ENCODE assay signal across 8 mouse cellular contexts in genomic region chr16:37539240-37539610, GRCm38 (mm10). TPM values are rescaled to one million over a fixed set of nuclear protein-coding genes. Genes with fewer than 3 reads are reported as not detected.
DNase-seq lines count a peak whose midpoint lies in the region; ATAC-seq lines count a peak whose summit lies in the region.

No protein-coding gene starts in this region.

- peak overlapping the region; percentile 89 for H3K4me3 ChIP-seq in kidney, embryonic 14.5 days (ENCODE audit: low read length)
- H3K4me3 ChIP-seq in brown adipose tissue, adult 24 weeks (ENCODE audit: insufficient read depth, low read depth, low read length) = peak overlapping the region; percentile 79
- H3K4me3 ChIP-seq in hindbrain, embryonic 15.5 days = peak overlapping the region; percentile 74
- peak overlapping the region; percentile 83 for H3K4me3 ChIP-seq in midbrain, embryonic 13.5 days (replicated peaks)

- DNase-seq in kidney, adult 9 months = no peak
- DNase-seq in adrenal gland, adult 2 months = no peak
- DNase-seq in urinary bladder, postnatal 4 days (ENCODE audit: low spot score in 2 of 2) = no peak
- DNase-seq in embryo, embryonic 10 days (ENCODE audit: low spot score) = no peak

- H3K4me2 ChIP-seq in kidney, embryonic 14.5 days (replicated peaks; ENCODE audit: low read depth, low read length) = peak overlapping the region; percentile 48
- H3K4me2 ChIP-seq in hindbrain, embryonic 15.5 days = peak overlapping the region; percentile 74
- peak overlapping the region; percentile 75 for H3K4me2 ChIP-seq in midbrain, embryonic 13.5 days (replicated peaks)

- peaks cover 7% of the 10 kb centered on the region; the same call in 1 of the 2 replicates for H3K4me1 ChIP-seq in kidney, embryonic 14.5 days (ENCODE audit: control insufficient read depth, insufficient read depth, low read length)
- H3K4me1 ChIP-seq in brown adipose tissue, adult 24 weeks (ENCODE audit: control insufficient read depth, insufficient read depth, insufficient read length, low read length) = peaks cover 7% of the 10 kb centered on the region; the same call in 1 of the 2 replicates
- peaks cover 27% of the 10 kb centered on the region for H3K4me1 ChIP-seq in hindbrain, embryonic 15.5 days (replicated peaks)
- peaks cover 39% of the 10 kb centered on the region for H3K4me1 ChIP-seq in midbrain, embryonic 13.5 days (replicated peaks)

- under 1% methylated on average over 22 of the region's 22 CpGs for WGBS in kidney, embryonic 14.5 days
- WGBS in hindbrain, embryonic 15.5 days = under 1% methylated on average over 22 of the region's 22 CpGs
- under 1% methylated on average over 22 of the region's 22 CpGs for WGBS in midbrain, embryonic 13.5 days

- peak overlapping the region; percentile 84 for H3K9ac ChIP-seq in kidney, embryonic 14.5 days (ENCODE audit: low read depth, low read length)
- peak overlapping the region; percentile 89 for H3K9ac ChIP-seq in hindbrain, embryonic 15.5 days
- H3K9ac ChIP-seq in midbrain, embryonic 13.5 days (replicated peaks) = peak overlapping the region; percentile 95

- no peaks in the 10 kb centered on the region for H3K9me3 ChIP-seq in kidney, embryonic 14.5 days (ENCODE audit: control insufficient read depth, low read length)
- no peaks in the 10 kb centered on the region for H3K9me3 ChIP-seq in hindbrain, embryonic 15.5 days
- H3K9me3 ChIP-seq in midbrain, embryonic 13.5 days = no peaks in the 10 kb centered on the region

- peak overlapping the region; percentile 59; the same call in 1 of the 2 replicates for H3K27ac ChIP-seq in kidney, embryonic 14.5 days (ENCODE audit: low read depth, low read length)
- H3K27ac ChIP-seq in brown adipose tissue, adult 24 weeks (replicated peaks; ENCODE audit: low read depth, low read length) = peak overlapping the region; percentile 55
- H3K27ac ChIP-seq in hindbrain, embryonic 15.5 days (replicated peaks) = peak overlapping the region; percentile 96
- H3K27ac ChIP-seq in midbrain, embryonic 13.5 days = peak overlapping the region; percentile 87

- H3K36me3 ChIP-seq in kidney, embryonic 14.5 days (ENCODE audit: control insufficient read depth, insufficient read depth, low read length) = peaks cover 21% of the 10 kb centered on the region
- peaks cover 10% of the 10 kb centered on the region for H3K36me3 ChIP-seq in hindbrain, embryonic 15.5 days
- peaks cover 16% of the 10 kb centered on the region for H3K36me3 ChIP-seq in midbrain, embryonic 13.5 days

- no peaks in the 10 kb centered on the region for H3K27me3 ChIP-seq in kidney, embryonic 14.5 days (ENCODE audit: control insufficient read depth, insufficient read depth, low read length)
- no peaks in the 10 kb centered on the region for H3K27me3 ChIP-seq in hindbrain, embryonic 15.5 days
- H3K27me3 ChIP-seq in midbrain, embryonic 13.5 days = no peaks in the 10 kb centered on the region

- ATAC-seq in kidney, embryonic 14.5 days (ENCODE audit: low FRiP score, low TSS enrichment) = peak; percentile 63
- ATAC-seq in hindbrain, embryonic 15.5 days (ENCODE audit: low FRiP score, low read depth) = peak; percentile 68
- ATAC-seq in midbrain, embryonic 13.5 days = peak; percentile 75

RNA-seq across cellular contexts. Expression of gene Gtf2e1, which starts 0.4 kb away (rescaled TPM):
- polyA plus RNA-seq in kidney, embryonic 14.5 days (2014; fragmentation: Nextera tagmentation; extraction: Ambion mirVana) = 16.6 and 33.9 TPM in 2 replicates
- polyA plus RNA-seq in brown adipose tissue, adult 24 weeks (2012; ENCODE audit: insufficient read depth, insufficient read length, missing spikeins) = 9.6 and 10.8 TPM in 2 replicates
- 28.1 and 28.7 TPM in 2 replicates for polyA plus RNA-seq in hindbrain, embryonic 15.5 days (2015; fragmentation: Nextera tagmentation; extraction: Ambion mirVana)
- polyA plus RNA-seq in midbrain, embryonic 13.5 days (2015; fragmentation: Nextera tagmentation; extraction: Ambion mirVana) = 40.2 and 40.8 TPM in 2 replicates
- 10 to 100 TPM; 15.0 to 16.1 TPM for total RNA-seq in adrenal gland, adult 2 months (2021)
- 1.9 and 3.5 TPM in 2 replicates for polyA plus RNA-seq in adrenal gland, adult 2 months (2012; rRNA removed)

RNA-seq across cellular contexts. Expression of gene Rabl3, which starts 0.5 kb away (rescaled TPM):
- 21.4 and 28.6 TPM in 2 replicates for polyA plus RNA-seq in kidney, embryonic 14.5 days (2014; fragmentation: Nextera tagmentation; extraction: Ambion mirVana)
- polyA plus RNA-seq in brown adipose tissue, adult 24 weeks (2012; ENCODE audit: insufficient read depth, insufficient read length, missing spikeins) = 4.1 and 5.8 TPM in 2 replicates
- 16.2 and 16.4 TPM in 2 replicates for polyA plus RNA-seq in hindbrain, embryonic 15.5 days (2015; fragmentation: Nextera tagmentation; extraction: Ambion mirVana)
- 25.3 and 29.8 TPM in 2 replicates for polyA plus RNA-seq in midbrain, embryonic 13.5 days (2015; fragmentation: Nextera tagmentation; extraction: Ambion mirVana)
- total RNA-seq in adrenal gland, adult 2 months (2021) = 10 to 100 TPM in 1 of 2 experiments, 1 to 10 TPM in 1; 7.6 to 10.3 TPM
- polyA plus RNA-seq in adrenal gland, adult 2 months (2012; rRNA removed) = 0.27 and 0.55 TPM in 2 replicates

RNA-seq across cellular contexts. Expression of gene Hgd, which starts 40.7 kb away (rescaled TPM):
- polyA plus RNA-seq in kidney, embryonic 14.5 days (2014; fragmentation: Nextera tagmentation; extraction: Ambion mirVana) = 0.26 and 0.53 TPM in 2 replicates
- polyA plus RNA-seq in brown adipose tissue, adult 24 weeks (2012; ENCODE audit: insufficient read depth, insufficient read length, missing spikeins) = not detected in 2 replicates
- 0.10 and 0.19 TPM in 2 replicates for polyA plus RNA-seq in hindbrain, embryonic 15.5 days (2015; fragmentation: Nextera tagmentation; extraction: Ambion mirVana)
- 0.17 TPM in 1 of 2 replicates, not detected in the other for polyA plus RNA-seq in midbrain, embryonic 13.5 days (2015; fragmentation: Nextera tagmentation; extraction: Ambion mirVana)
- 1 to 10 TPM in 1 of 2 experiments, under 1 TPM in 1; 0.28 to 1.6 TPM for total RNA-seq in adrenal gland, adult 2 months (2021)
- not detected in 2 replicates for polyA plus RNA-seq in adrenal gland, adult 2 months (2012; rRNA removed)
